Mouse (Mus musculus) v-Abl transformed pro-B cells (cell line): Measurements from ENCODE around the gene Atg5.
"Not testable (repeated sequence)": the region's sequence is repeated elsewhere in the genome, so short reads cannot be mapped to it uniquely, and the experiment has no call there.

Source experiments
- in situ Hi-C, 2 experiments: fragments of 400-800 bp; cut with MboI; formaldehyde crosslinking; loops; one replicate each; pipeline ENCODE4 v1.15.1; 2025; ENCODE audit not compliant: unreplicated experiment in 2 of 2

The Atg5 gene

DNA sequence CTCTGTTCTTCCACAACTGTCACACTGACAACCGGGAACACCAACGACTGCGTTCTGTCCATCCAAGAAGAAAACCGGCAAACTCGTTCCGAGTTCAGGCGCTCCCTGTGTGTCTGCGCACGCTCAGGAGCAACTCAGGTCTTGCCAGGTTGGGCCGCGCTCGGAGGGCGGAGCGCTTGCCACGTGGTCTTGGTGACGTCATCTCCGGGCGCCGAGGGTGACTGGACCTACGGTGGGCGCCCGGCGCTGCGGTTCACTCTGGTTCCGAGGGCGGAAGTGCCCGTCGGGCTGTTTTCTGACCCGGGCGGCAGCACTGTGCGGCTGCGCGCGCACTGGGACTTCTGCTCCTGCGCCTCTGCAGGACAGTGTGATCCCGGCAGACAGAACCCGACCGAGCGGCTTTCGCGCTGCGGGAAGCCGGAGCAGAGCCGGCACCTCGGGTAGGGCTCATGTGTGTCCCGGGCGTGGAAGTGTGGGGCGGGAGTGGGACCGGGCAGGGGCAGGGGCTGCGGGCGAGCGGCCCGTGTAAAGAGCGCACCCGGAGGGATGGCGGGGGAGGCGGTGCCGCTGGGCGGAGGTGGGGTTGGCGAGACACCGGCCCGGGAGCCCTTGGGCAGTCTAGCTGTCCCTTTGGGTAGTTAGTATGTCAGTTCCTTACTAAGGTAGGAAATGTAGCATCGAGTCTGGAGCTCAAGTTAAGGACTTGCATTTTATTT, at the start of gene Atg5:
Gene Atg5, plus strand, starts transcription at position 214 of the 716 bp plus-strand sequence.
- in situ Hi-C loops, result no loop called here

GRCm38 (mm10) chr10:44219073-44219472, 49.1 kb upstream of the Atg5 start:
- in situ Hi-C loops, result not testable (repeated sequence)

- in situ Hi-C loops, result no loop called here
Observed at GRCm38 (mm10) chr10:44224345-44224744, 43.8 kb upstream of the Atg5 start.

- in situ Hi-C loops, result not testable (repeated sequence)
Observed at GRCm38 (mm10) chr10:44233351-44233750, 34.8 kb upstream of the Atg5 start.

DNA sequence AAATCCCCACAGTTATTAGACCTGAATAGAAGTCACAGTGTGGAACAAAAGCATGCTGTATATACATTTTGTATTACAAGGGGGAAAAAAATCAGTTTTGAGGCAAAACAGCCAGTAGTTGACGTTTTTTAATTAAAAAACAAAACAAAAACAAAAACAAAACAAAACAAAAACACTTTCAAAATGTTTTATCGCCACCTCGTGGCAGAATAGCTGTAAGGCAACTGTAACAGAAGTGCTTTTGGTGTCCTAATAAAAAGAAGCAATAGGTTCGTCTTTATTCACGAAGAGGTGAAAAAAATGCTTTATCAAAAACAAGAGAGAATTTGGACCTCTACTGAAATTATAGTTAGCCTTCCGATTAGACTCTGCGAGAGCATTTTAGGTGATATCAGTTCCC, 32.9 kb upstream of the Atg5 start:
- in situ Hi-C loops, result not testable (repeated sequence)

DNA sequence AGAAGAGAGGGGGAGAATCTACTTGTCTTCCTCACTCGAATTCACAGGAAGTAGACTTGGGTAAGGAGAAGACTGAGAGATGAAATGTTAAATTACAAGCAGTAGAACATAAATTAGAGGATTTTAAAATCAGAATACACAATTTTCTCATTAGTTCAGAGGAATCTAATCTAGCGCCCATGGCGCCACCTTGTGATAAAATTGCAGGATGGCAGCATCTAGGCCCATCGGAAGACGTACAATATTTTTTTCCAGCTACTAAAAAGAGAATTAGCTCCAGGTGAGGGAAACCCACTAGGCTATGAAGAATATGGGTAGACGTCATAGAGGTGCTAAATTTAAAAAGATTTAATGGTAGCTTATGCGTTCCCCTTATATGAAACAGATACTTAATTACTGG, 11.5 kb upstream of the Atg5 start:
- in situ Hi-C loops, result no loop called here

DNA sequence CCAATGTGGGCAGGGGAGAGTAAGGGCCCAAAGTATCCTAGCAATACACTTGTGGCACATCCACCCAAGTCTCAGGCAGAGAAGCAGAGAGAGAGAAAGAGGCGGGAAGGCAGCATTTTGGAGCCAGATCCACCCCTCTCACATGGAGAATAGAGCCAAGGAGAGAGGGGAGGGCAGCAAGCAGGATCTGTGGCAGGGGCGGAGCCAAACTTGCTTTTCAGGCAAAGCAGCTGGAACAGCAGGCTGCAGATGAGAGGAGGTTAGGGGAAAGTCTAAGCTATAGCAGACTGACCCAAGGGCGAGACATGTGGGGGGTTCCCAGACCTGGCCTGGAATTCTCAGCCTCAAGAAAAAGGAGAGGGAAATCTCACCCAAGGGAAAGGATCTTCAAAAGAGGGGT, 2.3 kb upstream of the Atg5 start:
- in situ Hi-C loops, result no loop called here

GRCm38 (mm10) chr10:44266561-44266960, 1.6 kb upstream of the Atg5 start:
- in situ Hi-C loops, result no loop called here

- in situ Hi-C loops, result no loop called here
Observed at GRCm38 (mm10) chr10:44267426-44268142, 574 bp upstream of the Atg5 start.

- in situ Hi-C loops, result no loop called here
Observed at GRCm38 (mm10) chr10:44269211-44269610, 1.1 kb downstream of the Atg5 start.

- in situ Hi-C loops, result loop anchor here in 1 of 2 experiments (25.0 kb wide), 1 partner anchor 1380 kb away; no protein-coding TSS in a partner anchor
Observed at GRCm38 (mm10) chr10:44282323-44282722, 14.2 kb downstream of the Atg5 start.

- in situ Hi-C loops, result loop anchor here in 1 of 2 experiments (25.0 kb wide), 1 partner anchor 1377 kb away; no protein-coding TSS in a partner anchor
Observed at GRCm38 (mm10) chr10:44285106-44285505, 16.9 kb downstream of the Atg5 start.

GRCm38 (mm10) chr10:44285935-44286334, 17.8 kb downstream of the Atg5 start:
- in situ Hi-C loops, result loop anchor here in 1 of 2 experiments (25.0 kb wide), 1 partner anchor 1376 kb away; no protein-coding TSS in a partner anchor

GRCm38 (mm10) chr10:44290876-44291275, 22.7 kb downstream of the Atg5 start:
- in situ Hi-C loops, result loop anchor here (5.0 to 25.0 kb wide), 4 partner anchors 164 to 1371 kb away; no protein-coding TSS in a partner anchor

- in situ Hi-C loops, result loop anchor here (5.0 to 25.0 kb wide), 4 partner anchors 163 to 1370 kb away; no protein-coding TSS in a partner anchor
Observed at GRCm38 (mm10) chr10:44292205-44292604, 24.0 kb downstream of the Atg5 start.

DNA sequence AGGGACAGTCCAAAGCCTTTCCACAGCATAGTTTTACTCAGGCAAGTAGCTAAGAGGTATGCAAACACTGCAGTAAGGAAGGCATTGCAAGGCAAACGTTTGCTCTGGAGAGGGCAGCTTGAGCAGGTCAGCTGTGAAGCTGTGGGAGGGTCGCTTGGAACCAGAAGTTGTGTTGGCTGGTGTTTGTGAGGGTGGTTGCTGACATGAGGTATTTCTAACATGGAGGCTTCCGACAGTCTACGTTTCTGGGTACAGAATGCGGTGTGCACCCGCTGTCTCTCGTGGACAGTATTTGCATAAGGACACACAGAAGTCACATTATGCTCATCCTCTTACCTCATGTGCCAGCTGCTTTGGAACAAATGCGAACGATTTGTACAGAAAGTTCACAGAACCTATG, 31.0 kb downstream of the Atg5 start:
- in situ Hi-C loops, result loop anchor here in 1 of 2 experiments (10.0 to 25.0 kb wide), 2 partner anchors 156 to 1363 kb away; no protein-coding TSS in a partner anchor

DNA sequence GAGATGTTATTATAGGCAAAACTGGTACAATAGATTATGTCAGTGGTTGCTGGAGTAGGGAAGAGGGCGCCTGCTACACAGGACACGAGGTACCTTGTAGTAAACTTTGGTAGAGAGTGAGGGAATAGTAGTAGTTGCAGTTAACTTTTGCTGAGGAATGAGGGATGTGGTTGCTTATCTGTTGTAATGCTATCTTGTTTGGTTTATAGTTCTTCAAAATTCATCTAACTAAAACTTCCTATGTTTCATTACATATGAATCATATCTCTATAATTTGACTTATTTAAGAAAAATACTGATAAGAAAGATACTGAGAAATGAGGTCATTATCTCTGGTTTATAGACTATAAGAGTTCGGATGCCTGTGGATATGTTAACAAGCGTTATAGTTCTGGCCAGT, 31.9 kb downstream of the Atg5 start:
- in situ Hi-C loops, result no loop called here

DNA sequence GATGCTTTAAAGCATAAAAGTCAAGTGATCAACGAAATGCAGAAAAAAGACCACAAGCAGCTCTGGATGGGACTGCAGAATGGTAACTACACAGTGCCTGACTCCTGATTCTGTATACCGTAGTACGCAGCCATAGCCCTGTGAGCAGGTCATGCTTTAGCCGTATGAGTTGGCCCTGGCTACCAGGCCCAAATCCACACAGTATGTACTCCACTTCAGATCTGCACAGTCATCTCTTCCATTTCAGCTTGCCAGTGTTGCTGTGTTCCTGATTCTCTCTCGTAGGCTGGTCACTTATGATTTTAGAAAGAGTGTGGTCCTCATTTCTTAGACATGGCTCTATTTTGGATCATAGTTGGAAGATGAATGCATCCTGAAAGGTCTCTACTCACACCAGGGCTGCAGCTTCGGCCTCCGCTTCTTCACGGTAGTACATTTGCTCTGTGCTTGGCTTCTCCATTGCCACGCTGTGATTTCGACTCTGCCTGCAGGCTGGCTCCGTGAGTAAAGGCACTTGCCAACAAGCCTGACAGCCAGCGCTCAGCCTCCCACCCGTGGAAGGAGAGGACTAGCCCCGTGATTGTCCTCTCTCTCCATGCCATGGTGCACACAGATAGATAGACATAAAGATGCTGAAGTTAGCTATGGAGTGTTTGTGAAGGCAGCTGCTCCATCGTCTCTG, 35.6 kb downstream of the Atg5 start:
- in situ Hi-C loops, result no loop called here

DNA sequence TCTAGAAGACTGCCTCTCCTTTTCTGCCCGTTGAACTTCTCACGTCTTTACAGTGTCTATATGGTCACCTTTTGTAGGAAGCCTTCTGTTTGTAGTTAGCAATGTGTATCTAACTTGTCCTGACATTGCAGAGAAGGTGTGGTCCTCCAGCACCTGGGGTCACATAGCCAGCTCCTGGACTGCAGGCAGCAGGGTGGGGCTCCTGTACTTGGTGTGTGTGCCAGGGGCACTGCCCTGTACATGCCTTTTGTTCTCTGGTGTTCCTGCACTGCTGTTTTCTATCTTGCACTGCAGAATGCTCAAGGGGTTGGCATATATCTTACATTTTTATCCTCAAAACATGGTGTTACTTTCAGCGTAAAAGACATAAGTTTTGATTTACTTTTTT, 36.2 kb downstream of the Atg5 start:
- in situ Hi-C loops, result no loop called here

DNA sequence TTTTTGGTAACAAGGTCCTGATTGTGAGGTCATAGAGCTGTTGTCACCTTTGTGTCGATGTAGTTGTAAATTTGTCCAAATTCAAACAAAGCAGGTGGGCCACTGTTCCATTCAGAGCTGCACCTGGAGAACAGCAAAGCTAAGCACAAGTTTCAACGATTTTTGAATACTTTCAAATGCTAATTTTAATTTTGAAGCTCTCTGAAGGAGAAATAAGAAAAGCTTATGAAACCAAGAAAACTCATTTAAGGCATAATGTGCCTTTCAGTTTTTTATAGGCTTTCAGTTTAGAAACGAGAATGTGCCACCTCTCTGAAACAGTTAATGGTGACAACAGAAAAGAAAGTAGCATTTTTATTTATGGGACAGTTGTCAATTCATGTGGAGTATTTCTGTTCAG, 36.7 kb downstream of the Atg5 start:
- in situ Hi-C loops, result no loop called here

DNA sequence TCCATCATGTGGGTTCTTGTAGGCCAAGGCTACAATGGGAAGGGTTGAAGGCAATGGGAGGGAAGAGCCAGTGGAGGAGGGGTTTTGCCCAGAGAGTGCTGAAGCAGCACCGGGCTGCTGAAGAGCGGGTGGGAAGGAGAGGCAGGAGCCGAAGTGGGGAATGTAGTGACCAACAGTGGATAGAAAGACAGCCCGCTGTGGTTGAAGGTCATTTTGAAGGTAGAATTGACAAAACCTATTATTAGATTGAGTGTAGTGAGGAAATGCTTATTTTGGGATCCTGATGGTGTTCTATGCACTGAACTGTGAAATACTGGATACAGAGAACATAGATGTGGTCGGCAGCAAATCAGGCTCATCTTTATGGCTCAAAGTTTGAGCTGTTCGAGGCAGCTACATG, 38.1 kb downstream of the Atg5 start:
- in situ Hi-C loops, result no loop called here
